Mouse (Mus musculus) C2C12 (cell line): Measurements from ENCODE around the gene Creg1.

Experiments
- CEBPB ChIP-seq: IDR thresholded peaks from one replicate; pipeline ENCODE4 v1.6.1; 2011; ENCODE audit warnings: low read depth, mild to moderate bottlenecking, control low read depth, moderate library complexity
- CTCF ChIP-seq: IDR thresholded peaks from one replicate; pipeline ENCODE4 v1.5.1; 2011; ENCODE audit not compliant: control insufficient read depth, insufficient read depth, insufficient read length
- MAX ChIP-seq: IDR thresholded peaks from one replicate; pipeline ENCODE4 v1.6.1; 2011; ENCODE audit warnings: mild to moderate bottlenecking, control low read depth
- MYOD1 ChIP-seq: IDR thresholded peaks from one replicate; pipeline ENCODE4 v1.6.1; 2011; ENCODE audit warnings: low read depth; ENCODE audit not compliant: control insufficient read depth, insufficient read length
- MYOG ChIP-seq: IDR thresholded peaks from one replicate; pipeline ENCODE4 v1.6.1; 2011; ENCODE audit not compliant: control insufficient read depth, insufficient read length; ENCODE audit errors: extremely low read depth
- USF1 ChIP-seq: IDR thresholded peaks from one replicate; pipeline ENCODE4 v1.6.1; 2011; ENCODE audit warnings: low read depth, mild to moderate bottlenecking, control low read depth, moderate library complexity

- TF ChIP-seq CTCF (no peak), USF1 (no peak), CEBPB (no peak), MAX (no peak), MYOD1 (no peak), MYOG (no peak)
These were observed 49.2 kb downstream of the Creg1 start for GRCm38 (mm10) chr1:165812775-165813174.
